Mouse (Mus musculus) kidney, embryonic 15.5 days (tissue): ENCODE results near the gene Bcdin3d. TPM values are rescaled to one million over a fixed set of nuclear protein-coding genes. Genes with fewer than 3 reads are reported as not detected.
"Not testable (repeated sequence)": the region's sequence is repeated elsewhere in the genome, so short reads cannot be mapped to it uniquely, and the experiment has no call there.

ENCODE experiments used
- ATAC-seq: fragments of 200-750 bp; cut with Nextera tagmentation; replicated peaks from 2 replicates; pipeline ENCODE4 v1.8.0; 2017; ENCODE audit warnings: moderate TSS enrichment; ENCODE audit not compliant: low FRiP score
- H3K27ac ChIP-seq: fragments of 300-500 bp; sonication (generic); 2 replicates; pipeline ENCODE4 v1.5.1; 2015; ENCODE audit warnings: mild to moderate bottlenecking, inconsistent platforms
- H3K27me3 ChIP-seq: fragments of 300-500 bp; sonication (generic); 2 replicates; pipeline ENCODE4 v1.6.1; 2015; ENCODE audit warnings: inconsistent platforms
- H3K36me3 ChIP-seq: fragments of 300-500 bp; sonication (generic); 2 replicates; pipeline ENCODE4 v1.6.1; 2015; ENCODE audit warnings: inconsistent platforms
- H3K4me1 ChIP-seq: fragments of 300-500 bp; sonication (generic); 2 replicates; pipeline ENCODE4 v1.6.1; 2015; ENCODE audit warnings: inconsistent platforms
- H3K4me2 ChIP-seq: fragments of 300-500 bp; sonication (generic); 2 replicates; pipeline ENCODE4 v1.6.1; 2015; ENCODE audit warnings: moderate library complexity, mild to moderate bottlenecking, inconsistent platforms
- H3K4me3 ChIP-seq: fragments of 300-500 bp; sonication (generic); replicated peaks from 2 replicates; pipeline ENCODE4 v1.5.1; 2015; ENCODE audit warnings: mild to moderate bottlenecking, inconsistent platforms
- H3K9ac ChIP-seq: fragments of 300-500 bp; sonication (generic); 2 replicates; pipeline ENCODE4 v1.6.1; 2015; ENCODE audit warnings: mild to moderate bottlenecking, inconsistent platforms
- H3K9me3 ChIP-seq: fragments of 300-500 bp; sonication (generic); replicated peaks from 2 replicates; pipeline ENCODE4 v1.6.1; 2016; ENCODE audit warnings: inconsistent platforms
- WGBS: fragments of 180-500 bp; shearing (Covaris S2); methylation state at CpG from one replicate; pipeline ENCODE4 v1.1.7; 2015; ENCODE audit warnings: mixed read lengths; 5-methylcytosine and 5-hydroxymethylcytosine counted together
- polyA plus RNA-seq: library from polyadenylated mRNA; unstranded; fragments of >200 nt; fragmentation: Nextera tagmentation; extraction: Ambion mirVana; gene quantifications from 2 replicates; pipeline ENCODE4 v1.2.1, GENCODE M21; 2015

Gene Bcdin3d
- polyA plus RNA-seq, 1 experiment from 2014 or later = 15.6 TPM

GRCm38 (mm10) chr15:99454585-99455279 is 19.8 kb downstream of the Bcdin3d start:
- Histone ChIP-seq H3K36me3 (peaks cover 14% of the 10 kb centered on the region; the same call in 1 of the 2 replicates), H3K4me1 (peaks cover 65% of the 10 kb centered on the region), H3K9ac (peak overlapping the region; percentile 15; the same call in 1 of the 2 replicates), H3K4me2 (no peak overlapping the region), H3K4me3 (no peak overlapping the region), H3K9me3 (no peaks in the 10 kb centered on the region), H3K27ac (no peak overlapping the region), H3K27me3 (no peaks in the 10 kb centered on the region)
- 82% methylated on average over 7 of the region's 7 CpGs for WGBS
- no peak for ATAC-seq

- WGBS = 80% methylated on average over 11 of the region's 11 CpGs
- no peak for ATAC-seq
- H3K9me3 ChIP-seq = no peaks in the 10 kb centered on the region
- peaks cover 73% of the 10 kb centered on the region for H3K4me1 ChIP-seq
- no peak overlapping the region for H3K4me3 ChIP-seq
- H3K36me3 ChIP-seq = peaks cover 14% of the 10 kb centered on the region; the same call in 1 of the 2 replicates
- H3K27me3 ChIP-seq = no peaks in the 10 kb centered on the region
- H3K27ac ChIP-seq = no peak overlapping the region
- no peak overlapping the region for H3K9ac ChIP-seq
- H3K4me2 ChIP-seq = no peak overlapping the region
Measured at GRCm38 (mm10) chr15:99453153-99453900, 21.2 kb downstream of the Bcdin3d start.

GRCm38 (mm10) chr15:99449751-99450280 is 24.7 kb downstream of the Bcdin3d start:
- WGBS = 62% methylated on average over 8 of the region's 8 CpGs
- Histone ChIP-seq H3K27ac (peak overlapping the region; percentile 71), H3K4me1 (peaks cover 53% of the 10 kb centered on the region), H3K9ac (0 out of 2 replicates have a peak overlapping the region, but pooled peaks have one; percentile 22), H3K4me2 (no peak overlapping the region), H3K27me3 (no peaks in the 10 kb centered on the region), H3K36me3 (peaks cover 36% of the 10 kb centered on the region; the same call in 1 of the 2 replicates), H3K9me3 (no peaks in the 10 kb centered on the region), H3K4me3 (no peak overlapping the region)
- no peak for ATAC-seq

- Histone ChIP-seq H3K27ac (peak overlapping the region; percentile 71), H3K4me3 (no peak overlapping the region), H3K4me2 (no peak overlapping the region), H3K4me1 (peaks cover 50% of the 10 kb centered on the region), H3K27me3 (no peaks in the 10 kb centered on the region), H3K36me3 (peaks cover 36% of the 10 kb centered on the region; the same call in 1 of the 2 replicates), H3K9ac (0 out of 2 replicates have a peak overlapping the region, but pooled peaks have one; percentile 22), H3K9me3 (no peaks in the 10 kb centered on the region)
- peak; percentile 68 for ATAC-seq
- WGBS = 44% methylated on average over 9 of the region's 9 CpGs
Measured at GRCm38 (mm10) chr15:99449131-99449750, 25.3 kb downstream of the Bcdin3d start.

- H3K27ac ChIP-seq, ATAC-seq, H3K9me3 ChIP-seq, H3K9ac ChIP-seq, H3K4me2 ChIP-seq, H3K27me3 ChIP-seq, H3K4me3 ChIP-seq: not testable (repeated sequence)
- peaks cover 49% of the 10 kb centered on the region for H3K4me1 ChIP-seq
- peaks cover 27% of the 10 kb centered on the region; the same call in 1 of the 2 replicates for H3K36me3 ChIP-seq
- 92% methylated on average over 10 of the region's 10 CpGs for WGBS
Measured at GRCm38 (mm10) chr15:99446136-99446535, 28.4 kb downstream of the Bcdin3d start.

GRCm38 (mm10) chr15:99445567-99445966 is 29.0 kb downstream of the Bcdin3d start:
- no peak overlapping the region for H3K4me3 ChIP-seq
- H3K9me3 ChIP-seq = no peaks in the 10 kb centered on the region
- no peak overlapping the region for H3K4me2 ChIP-seq
- no peaks in the 10 kb centered on the region for H3K27me3 ChIP-seq
- no peak overlapping the region for H3K9ac ChIP-seq
- no peak for ATAC-seq
- peaks cover 52% of the 10 kb centered on the region for H3K4me1 ChIP-seq
- no peak overlapping the region for H3K27ac ChIP-seq
- WGBS = 59% methylated on average over 6 of the region's 6 CpGs
- peaks cover 24% of the 10 kb centered on the region; the same call in 1 of the 2 replicates for H3K36me3 ChIP-seq

GRCm38 (mm10) chr15:99442358-99442757 is 32.2 kb downstream of the Bcdin3d start:
- no peak overlapping the region for H3K4me2 ChIP-seq
- 0 out of 2 replicates have a peak, but pooled peaks have one; percentile 27 for ATAC-seq
- 16% methylated on average over 7 of the region's 7 CpGs for WGBS
- H3K36me3 ChIP-seq = peaks cover 30% of the 10 kb centered on the region; the same call in 1 of the 2 replicates
- H3K4me3 ChIP-seq = no peak overlapping the region
- no peak overlapping the region for H3K9ac ChIP-seq
- peaks cover 54% of the 10 kb centered on the region for H3K4me1 ChIP-seq
- no peak overlapping the region for H3K27ac ChIP-seq
- no peaks in the 10 kb centered on the region for H3K9me3 ChIP-seq
- no peaks in the 10 kb centered on the region for H3K27me3 ChIP-seq

- no peak overlapping the region for H3K9ac ChIP-seq
- H3K4me2 ChIP-seq = no peak overlapping the region
- 49% methylated on average over 8 of the region's 8 CpGs for WGBS
- 0 out of 2 replicates have a peak, but pooled peaks have one; percentile 17 for ATAC-seq
- H3K36me3 ChIP-seq = peaks cover 25% of the 10 kb centered on the region; the same call in 1 of the 2 replicates
- no peaks in the 10 kb centered on the region for H3K27me3 ChIP-seq
- H3K4me3 ChIP-seq = no peak overlapping the region
- peak overlapping the region; percentile 70 for H3K27ac ChIP-seq
- H3K4me1 ChIP-seq = peaks cover 67% of the 10 kb centered on the region
- no peaks in the 10 kb centered on the region for H3K9me3 ChIP-seq
Measured at GRCm38 (mm10) chr15:99440816-99441457, 33.6 kb downstream of the Bcdin3d start.

GRCm38 (mm10) chr15:99440112-99440815 is 34.3 kb downstream of the Bcdin3d start:
- no peak overlapping the region for H3K4me2 ChIP-seq
- H3K9me3 ChIP-seq = no peaks in the 10 kb centered on the region
- peaks cover 18% of the 10 kb centered on the region; the same call in 1 of the 2 replicates for H3K36me3 ChIP-seq
- no peak overlapping the region for H3K4me3 ChIP-seq
- H3K27me3 ChIP-seq = no peaks in the 10 kb centered on the region
- peak overlapping the region; percentile 70 for H3K27ac ChIP-seq
- ATAC-seq = peak; percentile 66
- H3K4me1 ChIP-seq = peaks cover 72% of the 10 kb centered on the region
- 42% methylated on average over 2 of the region's 2 CpGs for whole genome bisulfite sequencing
- no peak overlapping the region for H3K9ac ChIP-seq

GRCm38 (mm10) chr15:99438966-99439698 is 35.4 kb downstream of the Bcdin3d start:
- ATAC-seq = no peak
- peaks cover 13% of the 10 kb centered on the region; the same call in 1 of the 2 replicates for H3K36me3 ChIP-seq
- WGBS = 77% methylated on average over 8 of the region's 8 CpGs
- H3K27ac ChIP-seq = no peak overlapping the region
- H3K4me3 ChIP-seq = no peak overlapping the region
- no peak overlapping the region for H3K9ac ChIP-seq
- peaks cover 81% of the 10 kb centered on the region for H3K4me1 ChIP-seq
- no peaks in the 10 kb centered on the region for H3K27me3 ChIP-seq
- no peaks in the 10 kb centered on the region for H3K9me3 ChIP-seq
- no peak overlapping the region for H3K4me2 ChIP-seq
